Mouse (Mus musculus) forebrain, embryonic 11.5 days (tissue): ENCODE results near the gene Rfx5. TPM values are rescaled to one million over a fixed set of nuclear protein-coding genes. Genes with fewer than 3 reads are reported as not detected.

ENCODE experiments used
- ATAC-seq: fragments of 200-750 bp; cut with Nextera tagmentation; replicated peaks from 2 replicates; pipeline ENCODE4 v1.8.0; 2017; ENCODE audit warnings: moderate TSS enrichment; ENCODE audit not compliant: low FRiP score
- DNase-seq: peaks from one replicate; pipeline ENCODE4 v3.0.0-alpha.2; 2017; ENCODE audit warnings: low spot score
- H3K27ac ChIP-seq: fragments of 300-500 bp; sonication (generic); 2 replicates; pipeline ENCODE4 v1.5.1; 2014; ENCODE audit warnings: low read depth, low read length
- H3K27me3 ChIP-seq: fragments of 300-500 bp; sonication (generic); 2 replicates; pipeline ENCODE4 v1.6.1; 2014; ENCODE audit warnings: mild to moderate bottlenecking, low read length, mixed read lengths; ENCODE audit not compliant: control insufficient read depth, insufficient read depth
- H3K36me3 ChIP-seq: fragments of 300-500 bp; sonication (generic); 2 replicates; pipeline ENCODE4 v1.6.1; 2014; ENCODE audit warnings: mild to moderate bottlenecking, low read length, moderate library complexity, mixed read lengths; ENCODE audit not compliant: control insufficient read depth, insufficient read depth
- H3K4me1 ChIP-seq: fragments of 300-500 bp; sonication (generic); replicated peaks from 2 replicates; pipeline ENCODE4 v1.6.1; 2014; ENCODE audit warnings: low read length, mixed read lengths; ENCODE audit not compliant: control insufficient read depth, insufficient read depth
- H3K4me2 ChIP-seq: fragments of 300-500 bp; sonication (generic); 2 replicates; pipeline ENCODE4 v1.6.1; 2014; ENCODE audit warnings: low read depth, mild to moderate bottlenecking, low read length, moderate library complexity, mixed read lengths; ENCODE audit not compliant: severe bottlenecking
- H3K4me3 ChIP-seq: fragments of 300-500 bp; sonication (generic); 2 replicates; pipeline ENCODE4 v1.5.1; 2014; ENCODE audit warnings: low read depth, low read length
- H3K9ac ChIP-seq: fragments of 300-500 bp; sonication (generic); 2 replicates; pipeline ENCODE4 v1.6.1; 2014; ENCODE audit warnings: low read length
- H3K9me3 ChIP-seq: fragments of 300-500 bp; sonication (generic); 2 replicates; pipeline ENCODE4 v1.6.1; 2016; ENCODE audit warnings: low read length, mixed read lengths; ENCODE audit not compliant: control insufficient read depth
- WGBS: fragments of 180-500 bp; shearing (Covaris S2); extraction: QIAGEN DNeasy Blood & Tissue Kit; methylation state at CpG from one replicate; pipeline ENCODE4 v1.1.7; 2014; 5-methylcytosine and 5-hydroxymethylcytosine counted together
- polyA plus RNA-seq: library from polyadenylated mRNA; unstranded; fragments of >200 nt; fragmentation: Nextera tagmentation; extraction: Ambion mirVana; gene quantifications from 2 replicates; pipeline ENCODE4 v1.2.1, GENCODE M21; 2014

Rfx5 gene
- polyA plus RNA-seq, 1 experiment from 2014 or later: 8.1 TPM

- no peak overlapping the region for H3K27ac ChIP-seq
- no peaks in the 10 kb centered on the region for H3K4me1 ChIP-seq
- no peaks in the 10 kb centered on the region for H3K9me3 ChIP-seq
- H3K27me3 ChIP-seq: no peaks in the 10 kb centered on the region
- no peak for DNase-seq
- WGBS: 90% methylated on average over 1 of the region's 1 CpGs
- no peak overlapping the region for H3K9ac ChIP-seq
- H3K36me3 ChIP-seq: no peaks in the 10 kb centered on the region
- ATAC-seq: no peak
- no peak overlapping the region for H3K4me2 ChIP-seq
- no peak overlapping the region for H3K4me3 ChIP-seq
Observed at GRCm38 (mm10) chr3:94965878-94966277, 12.0 kb downstream of the Rfx5 start.

GRCm38 (mm10) chr3:94972552-94972951 is 18.7 kb downstream of the Rfx5 start:
- Histone ChIP-seq H3K36me3 (no peaks in the 10 kb centered on the region; the same call in 1 of the 2 replicates), H3K9ac (no peak overlapping the region), H3K27me3 (no peaks in the 10 kb centered on the region), H3K4me1 (no peaks in the 10 kb centered on the region; the same call in 1 of the 2 replicates), H3K27ac (no peak overlapping the region), H3K9me3 (no peaks in the 10 kb centered on the region), H3K4me3 (no peak overlapping the region), H3K4me2 (no peak overlapping the region)
- 88% methylated on average over 3 of the region's 3 CpGs for WGBS
- ATAC-seq (no peak), DNase-seq (no peak)

GRCm38 (mm10) chr3:94973620-94974019 is 19.7 kb downstream of the Rfx5 start:
- H3K9ac ChIP-seq: no peak overlapping the region
- no peak for ATAC-seq
- H3K4me2 ChIP-seq: no peak overlapping the region; the same call in 1 of the 2 replicates
- no peaks in the 10 kb centered on the region; the same call in 1 of the 2 replicates for H3K4me1 ChIP-seq
- no peak for DNase-seq
- no peaks in the 10 kb centered on the region for H3K27me3 ChIP-seq
- no peaks in the 10 kb centered on the region for H3K9me3 ChIP-seq
- H3K4me3 ChIP-seq: no peak overlapping the region
- no peaks in the 10 kb centered on the region; the same call in 1 of the 2 replicates for H3K36me3 ChIP-seq
- no peak overlapping the region for H3K27ac ChIP-seq
- 87% methylated on average over 5 of the region's 5 CpGs for WGBS

GRCm38 (mm10) chr3:94974026-94974527 is 20.2 kb downstream of the Rfx5 start:
- peak overlapping the region; percentile 82 for H3K4me3 ChIP-seq

DNA sequence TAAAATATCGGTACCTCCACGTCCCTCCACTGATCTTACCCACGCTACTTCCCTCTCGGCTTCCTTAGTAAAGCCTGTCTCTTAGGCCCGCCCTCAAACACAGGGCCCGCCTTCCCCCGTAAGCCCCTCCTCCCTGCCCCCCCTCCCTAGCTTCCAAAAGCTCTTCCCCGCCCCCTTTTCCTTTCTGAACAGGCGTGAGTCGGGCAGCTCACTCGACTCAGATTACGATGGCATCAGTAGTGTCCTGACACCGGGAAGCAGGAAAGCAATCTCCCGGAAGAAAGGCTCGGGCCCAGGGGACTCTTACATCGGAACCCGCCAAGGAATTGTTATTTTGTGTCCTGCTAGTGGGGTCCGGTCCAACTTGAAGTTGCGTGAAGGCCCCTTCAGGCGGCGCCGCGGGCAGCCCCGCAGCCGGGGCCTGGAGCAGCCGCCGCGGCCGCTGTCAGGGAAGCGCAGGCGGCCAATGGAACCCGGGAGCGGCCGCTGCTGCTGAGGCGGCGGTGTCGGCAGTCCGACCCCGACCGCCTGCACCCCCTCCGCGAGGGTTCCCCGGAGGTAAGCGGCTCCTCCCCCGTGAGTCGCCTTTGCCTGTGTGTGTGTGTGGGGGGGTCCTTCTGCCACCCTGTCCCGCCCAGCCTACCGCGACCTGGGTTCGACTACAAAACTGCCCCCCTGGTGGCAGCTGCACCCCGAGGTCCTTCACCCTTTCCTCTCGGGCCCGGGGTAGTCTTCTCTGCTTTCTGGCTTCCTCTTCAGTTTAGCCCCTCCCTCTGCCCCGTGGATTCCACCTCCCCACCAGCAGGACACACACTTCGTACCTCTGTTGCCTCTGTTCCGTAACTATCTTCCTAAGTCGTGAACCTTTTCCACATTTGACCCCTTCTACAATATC is 20.9 kb downstream of the Rfx5 start, which contains the start of gene Pi4kb:
TSS of gene Pi4kb (plus strand) at position 204 of the 895 bp plus-strand sequence.
- Histone ChIP-seq H3K9me3 (no peaks in the 10 kb centered on the region), H3K27ac (peak within 1 kb of the TSS; percentile 32; the same call in 1 of the 2 replicates), H3K4me2 (peak within 1 kb of the TSS; percentile 78), H3K9ac (peak within 1 kb of the TSS; percentile 92), H3K4me3 (peak within 1 kb of the TSS; percentile 82), H3K4me1 (no peaks in the 10 kb centered on the region; the same call in 1 of the 2 replicates), H3K36me3 (no peaks in the 10 kb centered on the region; the same call in 1 of the 2 replicates), H3K27me3 (no peaks in the 10 kb centered on the region)
- ATAC-seq (peak; percentile 93), DNase-seq (peak; percentile 94)
- under 1% methylated on average over 57 of the region's 57 CpGs for WGBS

More at GRCm38 (mm10) chr3:94974026-94974527, 20.2 kb downstream of the Rfx5 start:
- Histone ChIP-seq H3K36me3 (no peaks in the 10 kb centered on the region; the same call in 1 of the 2 replicates), H3K4me2 (peak overlapping the region; percentile 78), H3K27me3 (no peaks in the 10 kb centered on the region), H3K27ac (no peak overlapping the region), H3K9me3 (no peaks in the 10 kb centered on the region), H3K9ac (peak overlapping the region; percentile 47), H3K4me1 (no peaks in the 10 kb centered on the region; the same call in 1 of the 2 replicates)
- ATAC-seq: peak; percentile 50
- WGBS: 23% methylated on average over 9 of the region's 9 CpGs
- no peak for DNase-seq

GRCm38 (mm10) chr3:94984312-94984711 is 30.4 kb downstream of the Rfx5 start:
- Histone ChIP-seq H3K9me3 (no peaks in the 10 kb centered on the region), H3K4me2 (no peak overlapping the region), H3K27ac (no peak overlapping the region), H3K9ac (no peak overlapping the region), H3K4me1 (no peaks in the 10 kb centered on the region), H3K36me3 (no peaks in the 10 kb centered on the region; the same call in 1 of the 2 replicates), H3K4me3 (no peak overlapping the region), H3K27me3 (no peaks in the 10 kb centered on the region)
- DNase-seq: no peak
- ATAC-seq: no peak
- 92% methylated on average over 11 of the region's 11 CpGs for WGBS

GRCm38 (mm10) chr3:94985513-94985912 is 31.6 kb downstream of the Rfx5 start:
- ATAC-seq (no peak), DNase-seq (no peak)
- no peaks in the 10 kb centered on the region for H3K4me1 ChIP-seq
- no peak overlapping the region for H3K27ac ChIP-seq
- H3K9me3 ChIP-seq: no peaks in the 10 kb centered on the region
- no peaks in the 10 kb centered on the region for H3K27me3 ChIP-seq
- no peak overlapping the region for H3K9ac ChIP-seq
- H3K36me3 ChIP-seq: no peaks in the 10 kb centered on the region; the same call in 1 of the 2 replicates
- WGBS: 89% methylated on average over 2 of the region's 2 CpGs
- H3K4me3 ChIP-seq: no peak overlapping the region
- H3K4me2 ChIP-seq: no peak overlapping the region

DNA sequence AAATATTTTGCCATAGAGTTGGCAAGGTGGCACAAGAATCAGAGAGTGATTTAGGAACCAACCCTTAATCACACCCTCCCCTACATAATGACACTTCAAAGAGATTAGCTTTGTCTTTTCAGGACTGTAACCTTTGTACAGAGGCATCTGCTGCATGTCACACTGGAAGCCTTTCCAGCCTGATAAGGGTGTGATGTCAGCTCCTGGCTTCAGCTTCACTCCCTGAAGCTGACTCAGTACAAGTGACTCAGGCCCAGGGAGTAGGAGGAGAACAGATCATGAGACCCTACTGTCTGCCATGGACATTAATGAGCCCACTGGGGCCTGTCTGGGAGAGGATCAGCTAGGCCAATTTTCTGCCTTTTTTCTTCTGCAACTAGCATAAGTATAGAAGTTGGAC is 33.7 kb downstream of the Rfx5 start:
- H3K4me3 ChIP-seq: no peak overlapping the region
- H3K27me3 ChIP-seq: no peaks in the 10 kb centered on the region
- no peaks in the 10 kb centered on the region; the same call in 1 of the 2 replicates for H3K36me3 ChIP-seq
- H3K4me1 ChIP-seq: no peaks in the 10 kb centered on the region
- H3K4me2 ChIP-seq: no peak overlapping the region
- DNase-seq (no peak), ATAC-seq (no peak)
- no peaks in the 10 kb centered on the region for H3K9me3 ChIP-seq
- no peak overlapping the region for H3K27ac ChIP-seq
- H3K9ac ChIP-seq: no peak overlapping the region
